Mouse (Mus musculus) spleen, adult 12 weeks (tissue): Measurements from ENCODE around the gene Lpp.

ENCODE experiments used
- DNase-seq: peaks from one replicate; pipeline ENCODE4 v3.0.0; 2022; ENCODE audit warnings: low spot score

Gene Lpp

DNA sequence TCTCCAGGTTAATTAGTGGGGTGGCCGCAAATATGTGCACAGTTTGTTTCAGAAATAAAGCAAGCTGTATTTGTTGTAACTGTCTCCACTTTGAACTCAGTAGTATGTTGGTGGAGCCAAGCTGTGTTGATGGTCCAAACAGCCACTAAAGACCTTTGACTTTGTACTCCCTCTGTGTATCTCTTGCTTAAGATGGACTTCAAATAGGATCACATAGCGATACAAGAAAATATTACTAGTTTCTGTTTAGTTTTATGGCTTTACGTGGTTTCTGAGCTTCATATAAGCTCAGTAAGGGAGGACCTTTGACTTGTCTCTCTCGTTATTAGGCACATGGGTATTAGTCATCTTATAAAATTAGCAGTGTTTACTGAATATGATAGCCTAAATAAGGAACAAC is 485.7 kb downstream of the Lpp start:
- DNase-seq: no peak

DNA sequence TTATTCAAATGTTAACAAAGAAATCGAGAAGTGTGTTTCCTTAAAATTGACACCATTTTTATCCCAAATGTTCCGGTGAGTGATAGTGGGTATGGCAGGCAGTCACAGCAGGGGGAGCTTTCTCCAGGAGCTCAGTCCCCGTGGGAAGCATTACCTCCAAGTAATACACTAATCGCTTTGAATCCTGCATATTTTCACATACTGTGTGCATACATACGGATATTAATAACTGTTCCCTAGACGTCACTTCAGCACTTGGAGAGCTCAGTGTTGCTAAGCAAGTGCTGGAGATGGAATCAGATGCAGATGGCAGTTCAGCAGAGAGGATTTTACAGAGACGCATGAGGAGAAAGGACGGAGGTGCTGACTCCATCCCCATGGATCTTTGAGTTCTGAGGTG is 487.4 kb downstream of the Lpp start:
- no peak for DNase-seq

DNA sequence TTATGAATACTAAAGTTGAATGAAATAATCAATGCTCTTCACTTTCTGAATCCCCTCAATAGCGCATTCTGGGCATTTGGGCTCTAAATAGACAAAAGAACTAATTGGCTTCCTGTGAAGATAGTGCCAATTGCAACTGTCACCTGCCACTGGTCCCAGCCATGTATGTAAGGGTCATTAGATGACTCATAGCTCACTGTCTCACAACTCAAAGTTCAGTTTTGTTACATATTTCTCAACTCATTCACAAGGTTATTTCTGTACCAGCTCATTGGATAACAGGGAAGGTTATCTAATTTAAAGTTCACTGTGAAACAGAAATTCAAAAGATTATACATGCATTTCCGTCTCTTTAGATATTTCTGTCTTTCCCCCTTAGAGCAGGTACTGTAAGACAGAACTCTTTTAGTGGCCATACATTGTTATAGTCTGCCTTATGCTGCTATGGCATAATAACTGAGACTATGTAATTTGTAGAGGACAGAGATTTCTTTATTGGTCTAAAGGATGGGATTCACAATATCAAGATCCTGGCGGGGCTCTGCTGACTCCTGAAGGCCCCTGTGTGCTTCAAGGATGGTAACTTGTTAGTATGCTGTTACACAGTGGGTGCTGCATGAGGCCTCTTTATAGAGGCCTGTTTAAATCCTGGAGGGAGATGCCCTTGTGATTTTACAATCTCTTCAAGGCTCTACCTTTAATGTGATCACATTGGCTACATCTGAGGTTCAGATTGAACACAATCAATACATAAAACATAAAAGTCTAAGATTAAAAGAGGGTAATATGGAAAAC is 488.9 kb downstream of the Lpp start:
- DNase-seq: no peak

DNA sequence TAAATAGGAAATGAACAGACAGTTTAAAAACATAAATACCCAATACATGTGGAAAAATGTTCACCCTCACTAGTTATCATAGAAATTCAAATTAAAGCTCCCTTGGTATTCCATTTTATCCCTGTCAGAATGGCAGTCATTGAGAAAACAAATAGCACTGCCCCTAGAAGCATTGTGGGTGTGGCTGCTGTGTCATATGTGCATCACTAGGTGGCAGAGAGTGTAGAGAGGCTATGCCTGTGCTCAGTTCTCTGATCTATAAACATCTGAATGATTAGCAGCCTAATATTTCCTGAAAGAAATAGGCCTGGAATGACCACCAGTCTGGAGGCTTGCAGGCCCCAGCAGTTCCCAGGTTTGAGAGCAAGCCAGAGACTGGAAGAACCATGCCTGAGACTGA is 490.7 kb downstream of the Lpp start:
- no peak for DNase-seq

DNA sequence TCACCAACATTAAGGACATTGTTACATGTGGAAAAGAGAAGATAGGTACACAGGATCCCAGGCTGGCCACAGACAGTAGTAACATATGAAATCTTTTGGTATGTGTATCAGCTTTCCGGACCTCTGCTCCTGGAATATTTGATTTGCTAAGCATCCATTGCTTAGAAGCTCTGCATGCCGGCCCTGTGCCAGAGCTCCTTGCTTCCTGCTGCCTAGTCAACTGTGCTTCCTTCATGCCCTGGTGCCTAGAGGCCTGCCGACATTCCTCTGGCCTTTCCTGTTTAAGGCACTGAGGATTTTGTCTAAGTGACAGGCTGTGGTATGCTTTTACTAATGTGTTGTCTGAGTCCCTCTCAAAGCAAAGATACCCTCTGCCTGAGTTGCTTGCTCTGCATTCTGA is 493.0 kb downstream of the Lpp start:
- DNase-seq: no peak

DNA sequence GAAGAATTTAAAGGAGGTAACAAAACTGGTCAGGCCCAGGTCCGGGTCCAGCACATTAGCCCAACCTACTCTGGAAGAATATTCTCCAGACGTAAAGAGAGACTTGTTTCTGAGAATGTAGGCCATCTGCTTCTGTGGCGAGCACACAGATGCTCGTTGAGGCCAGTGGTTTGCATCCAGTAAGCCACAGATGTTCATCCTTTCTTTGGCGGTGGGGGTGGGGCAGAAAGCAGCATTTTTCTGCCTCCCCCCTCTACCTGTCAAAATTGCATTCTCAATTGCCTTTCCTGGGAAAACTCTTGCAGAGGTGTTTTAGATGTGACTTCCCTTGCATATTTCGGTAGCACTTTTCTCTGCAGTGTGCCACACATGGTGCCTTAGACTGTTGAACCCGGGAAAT is 493.6 kb downstream of the Lpp start:
- DNase-seq: no peak

DNA sequence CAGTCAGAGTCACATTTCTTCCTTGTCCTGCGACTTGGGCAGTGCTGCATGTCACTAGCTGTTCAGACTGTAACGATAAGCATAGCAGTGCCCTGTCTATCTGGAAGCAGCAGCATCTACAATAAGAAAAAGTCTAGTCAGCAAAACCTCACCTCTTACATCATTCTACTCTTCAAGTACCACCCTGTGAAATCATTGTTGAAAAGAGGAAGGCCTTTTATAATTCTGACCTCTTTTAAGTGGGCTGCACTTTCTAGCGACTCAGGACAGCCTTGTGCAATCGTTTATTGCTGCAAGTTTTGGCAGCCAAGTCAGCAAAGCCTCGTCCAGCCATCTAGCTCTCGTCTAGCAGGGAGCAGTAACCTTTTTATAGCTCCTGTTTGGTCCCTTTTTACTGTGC is 498.1 kb downstream of the Lpp start:
- DNase-seq: no peak

DNA sequence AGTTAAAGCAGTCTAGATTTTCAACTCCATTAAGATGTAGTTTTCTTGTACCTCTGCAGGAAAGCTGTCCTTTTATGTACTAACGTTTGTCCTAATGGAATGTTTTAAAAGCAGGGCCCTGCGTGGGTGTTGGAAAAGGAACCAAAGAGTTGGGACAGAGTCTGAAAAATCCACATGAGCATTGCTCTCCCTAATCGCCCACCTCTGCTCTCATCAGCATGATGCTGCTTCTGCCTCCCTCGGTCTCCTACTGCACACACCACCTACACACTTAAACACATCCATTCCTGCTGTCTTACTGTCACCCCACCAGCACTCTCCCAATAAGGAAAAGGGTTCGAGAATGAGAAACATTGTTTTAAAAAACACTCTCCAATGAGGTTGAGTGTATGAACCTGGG is 501.9 kb downstream of the Lpp start:
- no peak for DNase-seq

DNA sequence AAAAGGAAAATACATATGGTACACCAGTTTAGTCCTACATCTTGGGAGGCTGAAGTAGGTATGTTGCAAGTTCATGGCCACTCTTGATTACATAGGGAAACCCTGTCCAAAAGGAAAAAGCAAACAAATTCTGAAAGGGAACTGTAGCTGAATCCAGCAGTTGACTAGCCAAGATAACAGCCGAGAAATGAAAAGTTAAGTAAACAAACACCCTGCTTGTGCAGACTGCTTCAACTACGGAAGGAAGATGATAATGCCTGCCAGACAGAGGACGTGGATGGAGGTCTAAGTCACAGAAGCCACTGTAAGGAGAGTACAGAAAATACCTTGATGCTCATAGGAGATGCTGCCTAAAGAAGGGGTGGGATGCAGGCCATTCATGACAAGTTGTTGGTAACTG is 504.3 kb downstream of the Lpp start:
- no peak for DNase-seq

DNA sequence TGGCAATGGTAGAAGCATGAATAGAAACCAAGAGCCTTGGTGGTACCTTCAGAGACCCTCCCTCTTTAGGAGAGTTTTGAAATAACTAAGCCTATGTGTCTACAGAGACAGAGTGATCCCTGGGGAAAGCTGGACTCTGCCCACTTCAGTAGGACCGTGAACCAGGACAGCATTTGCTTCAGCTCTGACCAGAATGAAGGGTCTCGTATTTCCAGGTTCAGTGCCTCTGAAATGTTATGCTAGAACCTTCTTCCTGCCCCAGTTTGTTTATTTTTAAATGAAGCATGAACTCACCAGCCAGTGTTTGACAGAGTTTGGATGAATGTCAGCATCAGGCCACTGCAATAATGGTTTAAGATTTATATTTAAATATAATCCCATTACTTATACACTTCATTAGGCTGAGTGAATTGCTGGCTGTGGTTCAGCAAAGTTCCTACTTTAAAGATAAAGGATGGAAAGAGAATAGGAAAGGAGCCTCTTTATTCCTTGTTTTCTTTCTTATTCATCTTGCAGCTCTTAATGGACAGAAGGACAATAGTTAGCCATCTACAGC is 507.0 kb downstream of the Lpp start:
- no peak for DNase-seq

DNA sequence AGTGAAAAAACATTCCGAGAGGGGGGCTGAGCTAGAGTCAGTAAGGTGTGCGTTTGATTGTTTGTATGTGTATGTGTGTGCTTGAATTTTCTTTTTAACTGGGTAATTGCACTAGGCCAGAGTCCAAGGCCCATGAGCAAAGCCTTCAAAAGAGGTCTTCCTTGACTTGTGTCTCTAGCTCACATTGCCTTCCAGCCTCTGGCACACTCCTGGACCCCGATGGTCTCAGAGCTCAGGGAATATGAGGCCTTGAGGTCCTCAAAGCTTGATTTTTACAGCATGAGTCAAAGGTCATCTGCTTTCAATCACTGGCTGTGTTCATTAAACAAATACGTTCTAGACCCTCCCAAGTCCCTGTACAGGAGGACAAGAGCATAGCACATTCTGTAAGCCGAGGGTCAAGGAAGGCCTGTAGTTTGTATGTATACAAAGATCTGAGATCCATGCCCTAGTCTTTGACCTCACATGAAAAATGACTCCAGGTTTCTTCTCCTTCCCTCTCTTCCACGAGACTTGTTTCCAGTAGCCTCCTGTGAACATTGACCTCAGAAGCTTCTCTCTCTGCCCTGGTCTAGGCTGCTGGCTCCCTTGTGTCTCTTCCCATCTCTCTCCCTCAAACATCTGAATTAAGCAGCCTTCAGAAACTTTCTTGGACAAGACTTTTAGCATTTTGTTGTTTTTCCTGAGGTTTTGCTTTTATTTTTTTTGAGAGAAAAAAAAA is 508.0 kb downstream of the Lpp start:
- no peak for DNase-seq

DNA sequence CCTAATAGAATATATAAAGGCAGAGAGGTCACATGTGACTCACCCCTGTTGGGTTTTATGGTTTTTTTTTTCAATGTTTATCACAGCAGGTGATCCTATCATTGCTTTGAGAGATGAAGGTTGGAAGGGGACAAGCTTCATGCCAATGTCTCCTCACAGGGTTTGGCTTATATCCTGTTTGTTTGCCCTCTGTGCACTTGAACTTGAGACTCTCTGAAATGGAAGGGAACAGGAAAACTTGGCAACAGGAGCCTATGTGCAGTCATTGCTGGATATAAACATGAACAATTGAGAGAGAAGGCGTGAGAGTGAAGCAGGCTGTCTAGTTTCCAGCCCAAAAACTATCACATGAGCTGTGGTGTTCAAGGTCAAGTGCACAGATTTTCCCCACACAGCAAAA is 508.8 kb downstream of the Lpp start:
- DNase-seq: no peak

DNA sequence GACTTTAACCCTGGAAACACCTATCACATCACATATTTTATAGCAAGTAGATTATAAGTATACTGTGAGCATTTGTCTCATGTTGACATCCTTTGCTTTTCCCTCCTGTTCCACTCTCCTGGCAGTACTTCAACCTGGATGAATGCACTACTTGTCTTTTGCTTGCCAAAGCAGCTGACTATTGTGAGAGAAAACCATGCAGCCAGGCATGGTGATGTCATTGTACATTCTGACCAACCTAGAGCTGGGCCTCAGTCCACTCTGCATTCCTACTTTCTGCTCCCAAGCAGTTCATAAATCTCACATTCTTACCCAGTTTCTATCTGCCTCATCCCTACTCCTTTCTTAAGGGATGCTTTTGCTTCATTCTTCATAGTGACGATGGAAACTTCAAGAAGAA is 515.6 kb downstream of the Lpp start:
- DNase-seq: no peak

DNA sequence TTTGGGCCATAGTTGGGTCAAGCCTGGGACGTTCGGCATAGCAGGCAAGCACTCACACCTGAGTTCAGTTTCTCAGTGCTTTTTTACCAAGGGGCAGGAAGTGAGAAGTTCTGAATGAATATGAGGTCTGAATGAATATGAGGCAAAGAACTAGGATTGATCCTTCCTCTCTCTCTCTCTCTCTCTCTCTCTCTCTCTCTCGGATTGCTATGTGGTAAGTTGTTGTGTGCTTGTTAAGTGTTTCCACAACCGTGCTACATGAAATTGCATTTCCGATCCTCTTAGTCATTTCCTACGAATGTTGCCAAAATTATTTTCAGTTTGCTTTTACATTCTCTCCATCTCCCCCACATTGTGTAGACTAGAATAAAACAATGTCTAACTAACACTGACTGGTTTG is 517.0 kb downstream of the Lpp start:
- DNase-seq: no peak

DNA sequence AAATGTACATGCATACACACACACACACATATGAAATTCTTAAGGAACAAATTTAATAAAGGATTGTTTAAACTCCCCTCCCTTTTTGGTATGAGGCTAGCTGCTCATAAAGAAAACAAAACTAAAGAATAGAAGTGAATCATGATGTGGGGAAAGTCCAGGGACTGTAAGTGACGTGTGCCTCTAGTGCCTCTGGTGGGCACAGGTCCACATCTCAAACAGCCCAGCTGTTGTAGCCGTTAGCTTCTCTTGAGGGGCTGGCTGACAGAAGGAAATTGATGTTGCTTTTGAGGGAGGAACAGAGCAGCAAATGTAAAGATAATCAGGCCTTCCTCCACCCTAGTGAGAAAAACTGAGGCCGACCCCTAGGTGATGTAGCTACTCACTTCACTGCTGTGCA is 517.5 kb downstream of the Lpp start:
- DNase-seq: no peak

DNA sequence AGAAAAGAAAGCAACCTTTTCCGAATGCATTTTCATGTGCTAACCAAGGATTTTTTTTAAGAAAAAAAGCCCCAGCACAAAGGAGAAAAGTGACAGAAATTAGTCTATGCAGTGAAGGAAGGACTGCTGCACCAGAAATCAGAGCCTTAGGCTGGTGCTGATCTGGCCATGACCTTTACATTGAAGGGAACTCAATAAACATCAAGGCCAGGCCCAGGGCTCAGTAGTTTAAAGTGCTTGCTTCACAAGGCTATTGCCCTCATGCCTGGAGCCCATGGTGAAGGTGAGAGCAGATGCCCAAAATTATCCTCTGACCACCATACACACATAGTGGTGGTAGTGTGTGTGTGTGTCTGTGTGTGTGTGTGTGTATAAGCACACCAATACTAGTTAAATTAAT is 519.1 kb downstream of the Lpp start:
- no peak for DNase-seq

DNA sequence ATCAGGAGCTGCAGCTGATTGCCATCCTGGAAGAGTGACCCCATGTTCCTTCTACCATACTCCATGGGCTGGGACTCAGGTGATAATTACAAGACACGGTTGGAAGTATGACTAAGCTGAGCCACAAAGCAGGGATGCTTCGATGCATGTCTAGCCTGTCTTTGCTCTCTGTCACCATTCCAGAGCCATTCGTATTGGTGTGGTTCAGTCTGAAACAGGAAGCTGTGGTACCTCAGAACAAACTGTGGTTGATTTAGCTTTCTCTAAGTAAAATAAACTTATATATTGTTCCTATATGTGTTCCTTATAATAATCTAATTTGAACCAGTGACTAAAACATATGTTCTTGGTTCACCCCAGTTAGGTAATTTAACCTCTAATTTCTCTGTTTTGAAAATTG is 519.7 kb downstream of the Lpp start:
- DNase-seq: no peak

DNA sequence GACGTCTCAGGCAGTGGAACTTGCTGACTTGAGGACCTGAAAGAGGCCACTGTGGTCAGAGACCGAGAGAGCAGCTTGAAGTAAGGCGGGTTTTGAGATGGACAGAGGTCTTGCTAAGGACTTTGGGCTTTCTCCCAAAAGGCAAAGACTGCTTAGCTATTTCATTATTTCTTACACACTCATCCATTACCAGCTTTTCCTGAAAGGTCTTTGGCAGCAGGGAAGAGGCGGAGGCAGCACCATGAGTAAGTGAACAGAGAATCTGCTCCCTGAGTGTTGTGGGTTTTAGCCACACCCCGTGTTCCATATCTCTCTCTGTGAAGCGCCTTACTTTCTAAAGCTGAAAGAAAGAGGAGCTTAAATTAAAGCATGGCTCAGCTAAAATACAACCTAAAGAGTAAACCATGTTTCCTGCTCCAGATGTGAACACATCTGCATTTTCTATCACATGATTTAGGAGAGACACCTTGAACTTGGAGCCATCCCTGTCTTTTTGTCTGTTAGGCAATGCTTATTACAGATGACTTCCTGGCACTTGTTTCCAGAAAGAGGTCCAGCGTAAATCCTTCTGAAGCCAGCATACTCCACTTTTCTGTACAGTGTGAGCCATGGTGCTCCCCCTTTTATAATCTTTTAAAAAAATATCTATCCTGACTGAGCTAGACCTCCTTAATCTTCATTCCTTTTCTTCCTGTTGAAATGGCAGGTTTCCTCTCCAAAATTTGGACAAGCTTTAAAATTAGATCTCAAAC is 520.5 kb downstream of the Lpp start:
- DNase-seq: no peak

DNA sequence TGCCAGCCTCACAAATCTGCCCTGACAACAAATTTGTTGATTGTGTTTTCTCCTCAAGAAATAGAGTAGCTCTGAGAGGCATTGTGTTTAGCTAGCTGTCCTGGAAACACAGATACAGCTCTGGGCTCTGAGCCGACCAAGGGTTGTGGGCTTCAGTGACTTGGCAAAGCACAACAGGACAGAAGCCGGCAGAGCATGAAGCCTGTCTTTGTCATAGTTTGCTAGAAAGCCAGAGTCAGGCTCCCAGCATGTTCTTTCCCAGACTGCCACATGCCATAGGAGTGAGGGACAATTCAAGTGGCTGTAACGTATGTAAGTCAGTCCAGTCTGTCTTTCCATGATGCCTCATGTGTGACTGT is 521.1 kb downstream of the Lpp start:
- DNase-seq: no peak

DNA sequence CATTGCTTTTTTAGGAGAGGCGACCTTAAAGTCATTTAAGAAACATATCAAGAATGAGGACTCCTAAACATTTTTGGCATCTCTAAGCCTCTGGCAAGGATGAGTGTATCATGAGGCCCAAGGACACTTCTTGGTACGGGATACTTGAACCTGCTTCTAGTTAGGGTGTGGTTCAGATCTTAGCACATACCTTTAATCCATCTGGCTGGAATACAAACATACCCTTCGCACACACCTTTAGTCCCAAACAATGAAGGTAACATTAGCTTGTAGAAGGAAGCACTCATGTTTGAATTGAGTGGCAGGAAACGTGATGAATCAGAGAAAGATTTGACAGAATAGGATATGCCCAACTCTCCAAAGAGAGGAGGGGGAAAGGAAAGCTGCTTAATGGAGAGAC is 522.2 kb downstream of the Lpp start:
- no peak for DNase-seq

DNA sequence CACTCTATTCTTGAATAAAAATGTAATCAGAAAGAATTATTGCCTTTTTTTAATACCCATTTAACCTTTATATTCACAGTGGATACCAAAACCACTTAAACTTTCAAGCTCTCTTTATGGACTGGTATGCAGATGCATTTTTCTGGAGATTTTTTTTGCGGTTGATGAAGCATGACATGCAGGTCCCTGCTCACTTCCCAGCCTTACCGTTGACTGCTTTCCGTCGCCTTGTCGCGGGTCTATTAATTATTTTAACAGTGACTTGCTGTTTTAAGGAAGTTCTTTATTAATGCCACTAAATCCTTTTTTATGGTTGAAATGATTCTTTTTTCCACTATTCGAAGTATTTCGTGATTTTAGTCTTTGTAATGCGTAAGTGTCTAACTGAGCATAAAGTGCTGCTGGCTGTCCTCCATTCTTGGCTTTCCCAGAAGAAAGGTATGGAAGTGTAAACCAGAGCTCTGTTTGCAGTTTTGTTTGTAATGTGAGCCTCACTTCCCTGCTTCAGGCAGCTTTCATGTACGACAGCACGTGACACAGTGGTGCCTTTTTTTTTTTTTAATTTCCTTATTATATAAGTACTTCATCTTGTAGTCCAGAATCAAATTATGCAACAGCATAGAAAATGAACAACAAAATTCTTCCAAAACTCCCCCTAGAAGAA is 526.2 kb downstream of the Lpp start:
- no peak for DNase-seq

DNA sequence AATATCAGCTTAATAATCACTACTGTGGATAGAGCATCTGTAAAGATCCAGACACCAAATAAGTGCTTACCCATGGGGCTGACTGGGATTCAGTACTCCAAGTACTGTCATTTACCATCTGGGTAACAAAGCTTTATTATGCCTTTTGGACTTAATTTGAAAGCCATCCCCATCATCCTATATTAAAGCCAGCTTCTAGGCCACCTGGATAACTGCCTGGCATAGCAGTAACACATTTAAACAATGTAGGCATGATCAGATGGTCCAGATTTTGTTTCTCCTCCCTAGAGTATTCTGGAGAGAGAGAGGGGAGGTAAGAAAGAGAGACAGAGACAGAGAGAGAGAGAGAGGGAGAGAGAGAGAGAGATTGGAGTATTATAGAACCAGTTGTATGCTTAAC is 536.8 kb downstream of the Lpp start:
- no peak for DNase-seq
